Mouse (Mus musculus): ENCODE measurements around the gene Agk.

The Agk gene

DNA sequence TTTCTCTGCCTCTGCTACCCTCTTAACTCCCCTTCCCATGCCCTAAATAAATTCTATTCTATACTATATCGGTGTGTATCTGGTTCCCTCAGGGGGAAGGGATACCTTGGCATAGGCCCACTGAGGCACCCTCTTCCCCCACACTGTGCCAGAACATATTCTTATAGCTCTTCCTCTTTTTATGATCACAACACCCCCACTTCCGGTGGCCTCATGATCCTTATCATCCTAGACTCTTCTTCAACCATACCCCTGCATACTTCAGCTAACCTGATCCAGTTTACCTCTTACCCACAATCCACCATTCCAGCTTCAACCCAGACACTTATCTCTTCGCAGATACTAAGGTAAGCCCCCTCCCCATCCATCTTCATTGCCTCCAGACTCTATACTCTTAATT is 86.1 kb downstream of the Agk start:
- no peak for DNase-seq (ENCODE audit: low spot score in 2 of 2)

DNA sequence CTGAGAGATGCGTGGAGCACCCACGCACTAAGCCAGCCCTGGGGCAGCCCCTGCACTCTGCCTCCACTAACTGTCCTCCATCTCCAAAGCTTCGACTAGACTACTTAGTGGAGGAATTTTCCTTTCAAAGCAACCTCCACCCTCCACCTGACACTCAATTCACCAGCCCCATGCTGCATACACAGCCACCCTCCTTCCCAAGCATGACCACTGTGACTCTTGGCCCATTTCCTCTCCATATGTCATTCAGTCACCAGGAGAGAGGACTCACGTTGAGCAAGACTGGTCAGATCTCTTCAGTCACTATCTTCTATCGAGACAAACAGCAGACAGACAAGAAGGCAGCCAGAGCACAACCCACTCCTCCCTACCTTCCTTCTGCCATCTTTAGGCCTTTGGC is 88.1 kb downstream of the Agk start:
- no peak for DNase-seq (ENCODE audit: low spot score in 2 of 2)

DNA sequence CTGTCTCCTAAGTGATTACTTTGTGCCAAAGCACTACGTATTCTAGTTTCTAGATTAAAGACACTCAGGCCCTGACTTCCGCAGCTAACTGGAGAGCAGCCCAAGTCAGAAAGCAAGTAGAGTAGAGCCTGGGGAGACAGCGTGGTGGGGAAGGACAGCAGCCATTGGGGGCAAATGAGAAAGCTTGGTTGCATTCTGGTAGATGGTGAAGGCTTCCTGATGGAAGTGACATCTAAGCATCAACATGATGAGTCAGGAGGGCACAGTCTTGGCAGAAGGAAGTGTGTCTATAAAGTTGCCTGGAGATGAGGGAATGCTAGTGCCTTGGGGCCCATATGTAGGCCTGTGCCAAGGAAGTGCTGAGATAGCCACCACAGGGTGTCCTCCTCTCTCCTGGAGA is 88.6 kb downstream of the Agk start:
- DNase-seq (ENCODE audit: low spot score in 2 of 2) = no peak

DNA sequence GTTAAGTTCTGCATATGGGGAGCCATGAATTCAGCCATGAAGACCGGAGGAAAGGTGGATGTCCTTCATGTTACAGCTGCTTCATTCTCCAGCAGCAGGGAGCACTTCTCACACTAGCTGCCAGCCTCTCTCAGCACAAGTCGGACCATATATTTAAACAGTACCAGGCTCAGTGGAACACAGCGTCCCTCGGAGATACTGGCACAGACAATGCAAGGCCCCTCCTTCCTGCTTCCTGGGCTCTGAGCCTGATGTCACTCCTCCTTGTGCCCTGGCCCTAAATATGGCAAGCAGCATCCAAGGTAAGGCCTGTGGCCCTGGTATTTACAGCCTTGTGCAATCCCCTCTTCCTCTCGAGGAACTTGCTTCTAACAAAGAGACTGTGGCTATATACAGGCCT is 90.8 kb downstream of the Agk start:
- no peak for DNase-seq (ENCODE audit: low spot score in 2 of 2)

DNA sequence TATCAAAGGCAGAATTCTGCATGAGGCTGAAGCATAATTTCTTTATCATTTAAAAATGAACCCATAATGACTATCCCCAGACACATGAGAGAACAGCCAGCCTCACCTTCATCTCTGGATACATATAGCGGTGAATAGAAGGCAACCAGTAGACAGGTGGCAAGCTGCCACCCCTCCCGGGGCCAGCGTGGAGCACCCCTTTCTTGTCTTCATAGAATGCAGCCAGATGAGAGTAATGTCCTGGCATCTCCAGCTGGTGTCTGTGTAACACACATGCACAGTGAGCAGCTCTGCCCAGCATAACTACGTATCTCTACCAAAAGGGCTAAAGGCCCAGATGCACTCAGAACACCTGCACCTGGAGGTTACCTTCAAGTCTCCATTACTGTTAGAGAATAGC is 93.4 kb downstream of the Agk start:
- no peak for DNase-seq (ENCODE audit: low spot score in 2 of 2)

DNA sequence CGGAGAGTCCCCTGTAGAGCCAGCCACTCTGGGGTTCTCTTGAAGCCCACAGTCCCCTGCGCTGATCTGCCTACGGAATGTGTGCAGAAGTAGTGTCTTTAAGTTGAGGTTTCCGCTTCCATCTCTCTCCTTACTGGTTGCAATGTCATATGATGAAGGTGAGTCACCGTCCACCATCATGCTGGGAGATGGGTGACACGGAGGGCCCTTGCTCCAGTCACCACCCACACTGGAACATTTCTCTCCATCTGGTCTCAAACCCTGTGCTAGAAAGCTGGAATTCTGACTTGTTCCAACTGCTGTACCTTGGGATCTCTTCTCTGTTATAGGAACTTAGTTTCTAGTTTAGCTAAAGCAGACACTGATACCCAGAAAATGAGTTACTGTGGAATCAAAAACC is 96.1 kb downstream of the Agk start:
- DNase-seq (ENCODE audit: low spot score in 2 of 2) = no peak

DNA sequence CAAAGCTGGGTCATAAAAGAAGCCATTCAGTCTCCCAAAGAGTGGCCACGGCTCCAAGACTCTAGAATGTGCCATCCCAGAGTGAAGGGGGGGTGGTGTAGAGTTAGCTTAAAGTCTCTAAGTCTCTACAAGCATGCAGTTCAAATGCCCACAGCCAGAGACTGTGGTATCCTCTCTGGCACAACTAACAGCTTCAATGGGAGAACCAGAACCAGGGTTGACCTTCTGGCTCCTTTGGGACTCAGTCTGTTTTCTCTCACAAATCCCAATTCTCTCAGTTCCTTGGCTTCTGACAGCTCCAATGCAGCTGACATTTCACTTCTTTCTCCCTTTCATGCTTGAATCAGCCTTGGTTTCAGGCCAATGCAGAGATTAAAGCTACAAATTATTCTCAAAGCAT is 98.0 kb downstream of the Agk start:
- DNase-seq (ENCODE audit: low spot score in 2 of 2) = no peak

DNA sequence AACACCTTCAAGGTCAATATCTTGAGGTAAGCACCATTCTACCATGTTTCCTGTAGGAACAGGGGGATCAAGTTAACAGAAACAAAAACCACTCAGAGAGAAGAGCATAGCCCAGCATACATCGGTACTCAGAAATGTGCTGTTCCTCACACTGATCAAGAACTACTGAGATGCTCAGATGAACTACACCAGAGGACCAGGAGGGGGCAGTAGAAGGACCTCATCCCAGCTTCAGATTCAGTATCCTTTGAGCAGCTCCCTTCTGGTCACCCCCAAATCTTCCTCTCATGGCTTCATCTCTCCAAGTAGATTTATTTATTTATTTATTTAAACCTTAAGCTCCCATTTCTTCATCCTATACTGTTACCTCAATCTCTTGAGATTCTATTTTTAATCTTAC is 98.8 kb downstream of the Agk start:
- DNase-seq (ENCODE audit: low spot score in 2 of 2) = no peak

DNA sequence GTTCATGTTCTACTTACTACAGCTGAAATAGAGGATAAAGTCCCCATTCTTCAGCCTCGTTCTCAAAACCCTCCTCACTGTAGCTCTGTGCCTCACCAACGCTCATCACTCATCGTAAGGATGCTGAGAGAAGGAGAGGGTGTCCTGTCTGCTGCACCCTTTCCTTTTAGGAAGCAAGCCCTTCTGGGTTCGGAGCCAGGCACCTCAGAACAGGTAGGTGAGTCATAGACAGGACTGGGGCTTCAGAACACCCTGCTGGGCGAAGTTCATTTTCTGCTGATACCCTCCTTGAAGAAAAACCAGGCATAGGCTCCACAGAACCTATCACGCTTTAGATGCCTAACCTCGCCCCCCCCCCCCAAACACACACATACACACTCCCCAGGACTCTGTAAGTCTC is 102.5 kb downstream of the Agk start:
- DNase-seq (ENCODE audit: low spot score in 2 of 2) = no peak

DNA sequence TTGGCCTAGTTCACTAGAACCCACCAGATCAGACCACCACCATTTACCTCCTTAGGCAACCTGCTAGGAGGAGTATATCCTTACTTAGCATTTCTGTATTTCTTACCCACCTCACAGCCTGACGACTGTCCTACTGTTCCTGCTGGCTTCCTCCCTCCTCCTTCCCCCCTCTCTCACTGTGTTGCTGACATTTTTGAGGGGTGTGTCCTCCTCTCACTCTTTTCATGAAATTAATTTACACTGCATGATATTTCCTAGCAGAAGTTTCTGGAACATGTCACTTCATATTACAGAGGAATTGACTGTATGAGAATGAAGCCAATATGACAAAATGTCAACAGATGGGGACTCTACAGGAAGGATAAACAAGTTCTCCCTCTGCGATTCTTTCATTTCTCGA is 103.7 kb downstream of the Agk start:
- DNase-seq (ENCODE audit: low spot score in 2 of 2) = no peak

DNA sequence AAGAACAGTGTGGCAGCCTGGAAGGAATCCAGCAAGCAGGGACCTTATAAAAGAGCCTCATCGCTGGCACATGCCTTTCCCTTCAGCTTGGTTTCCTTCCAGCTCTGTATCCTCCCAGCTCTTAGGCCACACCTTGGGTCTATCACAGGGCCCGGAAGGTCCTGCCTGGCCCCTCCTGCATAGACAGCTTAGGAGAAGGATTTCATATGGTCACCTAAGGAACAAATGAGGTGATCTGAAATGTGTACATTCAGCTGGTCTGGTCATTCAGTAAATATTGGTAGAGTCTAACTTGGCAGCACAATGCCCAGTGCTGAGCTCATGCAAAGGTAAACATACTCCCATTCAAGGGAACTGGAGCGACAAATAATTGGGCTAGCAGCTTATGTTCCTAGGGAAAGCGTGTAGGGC is 104.6 kb downstream of the Agk start:
- DNase-seq (ENCODE audit: low spot score in 2 of 2) = no peak

DNA sequence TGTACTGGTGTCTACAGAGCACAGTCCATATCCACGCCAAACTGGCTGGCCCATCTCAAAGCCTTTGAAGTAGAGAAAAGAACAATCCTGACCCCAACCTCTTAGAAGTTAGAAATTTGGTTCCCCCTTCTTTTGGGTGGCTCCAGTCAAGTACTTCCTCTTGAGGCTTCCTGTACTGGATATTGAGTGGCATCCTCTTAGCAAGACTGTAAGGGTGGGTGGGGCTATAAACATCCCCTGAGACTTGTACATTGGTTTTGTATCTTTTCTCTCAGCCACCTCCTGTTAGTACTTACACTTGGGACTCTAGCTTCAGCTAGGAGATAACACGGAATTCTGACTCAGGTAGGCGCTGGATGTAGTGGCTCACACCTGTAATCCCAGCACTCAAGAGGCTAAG is 105.3 kb downstream of the Agk start:
- DNase-seq (ENCODE audit: low spot score in 2 of 2) = no peak

DNA sequence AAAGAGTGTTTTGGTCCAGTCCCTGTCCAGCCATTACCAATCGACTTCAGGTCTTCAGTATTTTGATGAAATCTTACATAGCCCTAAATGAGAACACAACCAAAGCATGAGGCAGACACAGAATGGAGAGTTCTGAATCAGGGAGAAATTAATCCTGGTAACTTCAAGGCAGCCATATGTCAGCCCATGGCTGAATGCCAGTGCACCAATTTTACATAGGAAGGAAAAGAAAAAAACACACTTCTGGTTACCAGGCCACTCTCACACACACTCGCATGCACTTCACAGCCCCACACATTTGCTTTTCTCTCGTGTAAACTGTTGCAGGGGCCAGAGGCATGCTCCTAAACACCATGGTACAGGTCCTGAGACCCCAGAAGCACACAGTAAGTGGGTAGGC is 105.9 kb downstream of the Agk start:
- no peak for DNase-seq (ENCODE audit: low spot score in 2 of 2)

DNA sequence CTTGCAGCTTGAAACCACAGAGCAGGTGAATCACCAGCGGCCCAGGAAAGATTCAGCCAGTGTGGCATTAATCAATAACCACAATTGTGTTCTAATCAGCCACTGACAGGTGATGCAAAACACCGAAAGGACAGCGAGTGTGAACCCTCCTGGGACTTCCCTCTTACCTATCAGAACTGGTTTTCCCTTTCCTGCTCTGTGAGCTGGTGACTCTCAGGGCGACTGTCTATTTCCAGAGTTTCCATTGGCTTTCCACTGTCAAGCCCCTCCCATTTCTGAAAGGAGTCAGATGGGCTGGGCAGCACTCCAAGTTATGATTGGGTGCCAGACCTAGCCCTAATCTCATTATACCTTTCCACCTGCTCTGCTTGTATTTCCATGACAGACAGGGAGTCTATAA is 106.4 kb downstream of the Agk start:
- no peak for DNase-seq (ENCODE audit: low spot score in 2 of 2)

DNA sequence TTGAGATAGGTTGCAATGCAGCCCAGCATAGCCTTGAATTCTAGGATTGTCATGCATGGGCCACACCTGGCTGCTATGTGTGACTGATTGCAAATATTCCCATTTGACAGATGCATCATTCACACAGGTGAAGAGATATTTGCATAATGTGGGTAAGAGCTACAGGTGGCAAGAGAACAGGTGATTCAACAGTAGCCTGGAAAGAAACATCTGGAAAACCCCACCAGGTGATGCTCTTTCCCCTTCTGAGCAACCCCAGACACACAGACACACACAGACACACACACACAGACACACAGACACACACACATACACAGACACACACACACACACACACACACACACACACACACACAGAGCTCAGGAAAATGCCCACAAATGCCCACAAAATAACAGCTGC is 106.8 kb downstream of the Agk start:
- DNase-seq (ENCODE audit: low spot score in 2 of 2) = no peak

DNA sequence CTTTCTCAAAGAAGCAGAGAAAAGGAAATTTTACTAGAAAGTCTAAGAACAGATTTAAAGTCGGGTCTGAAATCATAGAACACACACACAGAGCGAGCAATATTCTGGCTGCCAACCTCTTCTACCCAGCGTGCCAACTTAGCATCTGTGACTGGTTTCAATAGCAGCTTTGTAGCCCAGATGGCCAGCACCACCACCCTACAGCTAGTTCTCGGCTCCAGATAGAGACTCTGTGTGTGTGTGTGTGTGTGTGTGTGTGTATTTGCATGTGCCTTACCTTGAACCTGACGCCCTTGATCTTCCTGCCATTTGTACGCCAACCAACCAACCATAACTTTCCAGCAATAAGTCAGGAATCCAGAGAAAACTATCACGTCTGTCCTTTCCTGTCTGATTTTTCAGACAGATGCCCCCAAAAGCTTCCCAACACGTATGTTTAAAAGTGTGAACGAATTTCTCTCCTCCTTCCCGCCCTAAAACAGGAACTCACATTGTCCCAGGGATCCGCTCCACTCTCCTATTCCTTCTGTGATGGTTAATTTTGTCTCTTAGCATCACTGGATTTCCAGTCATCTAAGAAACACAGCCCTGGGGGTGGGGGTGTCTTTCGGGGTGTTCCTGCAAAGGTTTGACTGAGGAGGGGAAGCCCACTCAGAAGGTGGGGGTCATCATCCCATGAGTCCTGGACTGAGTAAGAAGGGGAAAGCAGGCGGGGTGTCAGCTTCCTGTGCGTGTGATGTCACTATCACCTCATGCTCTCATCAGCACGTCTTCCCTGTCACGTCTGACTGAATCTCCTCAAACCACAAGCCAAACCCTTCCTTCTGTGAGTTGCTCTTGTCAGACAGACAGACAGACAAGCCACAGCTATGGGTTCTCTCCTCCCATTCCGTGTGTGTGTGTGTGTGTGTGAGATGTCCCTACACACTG is 107.6 kb downstream of the Agk start:
- peak in 1 of 2 experiments; percentile 41 for DNase-seq (ENCODE audit: low spot score in 2 of 2)

DNA sequence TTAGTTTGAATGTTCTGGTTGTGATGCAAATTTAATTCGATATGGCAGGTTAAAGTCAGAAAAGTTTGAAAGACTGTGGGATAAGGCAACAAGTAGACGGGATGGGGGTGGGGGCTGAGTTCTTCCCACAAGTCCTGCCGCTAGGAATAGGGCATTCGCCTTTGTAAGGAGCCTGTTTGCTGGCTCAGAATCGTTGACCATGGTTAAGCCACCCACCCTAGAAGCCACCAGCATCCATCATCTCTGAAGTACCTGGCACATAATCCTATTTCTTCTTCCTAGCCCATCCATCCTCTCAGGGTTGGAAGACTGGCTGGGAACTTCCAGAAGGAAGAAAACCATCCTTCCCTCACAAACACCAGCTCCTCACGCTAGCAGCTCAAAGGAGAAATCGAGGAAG is 109.7 kb downstream of the Agk start:
- DNase-seq (ENCODE audit: low spot score in 2 of 2) = no peak

DNA sequence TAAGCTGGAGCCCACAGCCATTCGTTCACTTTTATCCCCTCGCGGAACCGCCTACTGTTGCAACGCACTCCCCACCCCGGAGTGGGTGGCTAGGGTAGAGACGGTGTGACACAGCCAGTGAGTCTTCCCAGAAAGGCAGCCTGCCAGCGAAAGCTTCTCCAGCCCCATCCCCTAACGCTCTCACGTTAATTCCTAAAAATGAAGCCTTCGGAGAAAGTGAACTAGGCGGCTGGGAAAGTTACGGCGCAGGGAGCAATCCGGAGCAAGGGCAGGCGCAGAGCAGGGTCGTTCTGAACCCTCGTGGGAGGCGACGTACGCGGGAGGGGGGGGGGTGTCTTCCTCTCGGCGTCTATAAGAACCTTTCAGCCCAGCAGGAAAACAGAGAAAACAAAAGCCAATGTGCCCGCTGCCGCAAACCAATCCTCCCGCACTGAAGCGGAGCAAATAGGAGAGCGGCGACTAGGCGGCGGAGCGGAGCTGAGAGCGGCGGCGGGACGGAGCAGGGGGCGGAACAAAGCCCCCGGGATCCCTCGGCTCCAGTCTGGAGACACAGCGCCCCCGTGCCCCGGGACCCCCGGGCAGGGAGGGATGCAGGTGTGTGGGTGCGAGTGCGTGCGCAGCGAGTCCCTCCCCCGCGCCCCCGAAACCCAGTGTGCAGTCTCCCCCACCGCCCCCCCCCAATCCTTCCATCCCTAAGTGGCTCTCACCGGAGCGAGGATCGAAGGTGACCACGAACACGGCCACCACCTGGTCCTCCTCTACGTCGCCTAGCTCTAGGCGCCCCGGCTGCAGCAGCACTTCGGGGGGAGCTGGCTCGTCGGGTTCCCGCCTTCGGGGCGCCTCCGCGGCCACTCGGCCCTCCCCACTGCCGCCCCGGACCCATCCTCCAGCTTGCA is 110.4 kb downstream of the Agk start:
- peak; percentile 38 to 48 for DNase-seq (ENCODE audit: low spot score in 2 of 2)

DNA sequence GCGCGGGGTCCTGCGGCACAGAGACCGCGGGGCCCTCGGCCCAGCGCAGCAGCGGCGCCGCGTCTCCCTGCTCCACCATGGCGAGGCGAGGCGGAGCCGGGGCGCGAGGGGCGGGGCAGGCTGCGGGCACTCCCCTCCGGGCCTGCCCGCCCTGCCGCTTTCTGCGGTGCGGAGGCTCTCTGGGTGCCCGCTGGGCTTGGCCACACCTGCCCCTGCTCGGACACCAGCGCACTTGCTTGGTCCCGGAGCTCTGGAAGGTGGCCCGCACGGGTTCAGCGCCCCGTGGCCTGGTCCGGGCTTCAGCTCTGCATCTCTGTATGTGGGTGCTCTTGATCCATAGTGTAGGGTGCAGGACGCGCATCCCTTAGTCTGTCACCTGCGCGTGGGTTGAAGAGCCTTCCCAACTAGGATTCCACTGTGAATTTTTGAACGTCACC is 111.1 kb downstream of the Agk start, which contains the start of gene E330009J07Rik:
TSS of gene E330009J07Rik (minus strand) at position 89 of the 437 bp plus-strand sequence.
- peak; percentile 65 to 74 for DNase-seq (ENCODE audit: low spot score in 2 of 2)

DNA sequence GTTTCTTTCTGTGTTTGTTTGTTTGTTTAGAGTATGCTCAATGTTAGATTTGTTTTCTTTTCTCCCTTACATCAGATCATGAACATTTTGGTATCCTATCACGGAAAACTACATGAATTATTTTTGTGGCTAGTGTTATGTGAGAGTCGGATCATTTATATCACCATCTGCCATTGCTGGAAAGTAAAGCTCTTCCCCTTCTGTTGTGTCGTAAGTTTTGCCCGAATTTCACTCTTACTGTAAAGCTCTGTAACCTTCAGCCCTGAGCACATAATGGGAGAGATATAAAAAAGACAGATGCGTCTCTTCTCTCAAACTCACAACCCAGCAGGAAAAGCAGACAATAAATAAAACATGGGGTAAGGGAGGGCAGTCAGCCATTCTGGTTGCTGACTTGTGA is 114.0 kb downstream of the Agk start, which contains the start of gene Wee2:
TSS of gene Wee2 (plus strand) at position 153 of the 400 bp plus-strand sequence.
- no peak for DNase-seq (ENCODE audit: low spot score in 2 of 2)

DNA sequence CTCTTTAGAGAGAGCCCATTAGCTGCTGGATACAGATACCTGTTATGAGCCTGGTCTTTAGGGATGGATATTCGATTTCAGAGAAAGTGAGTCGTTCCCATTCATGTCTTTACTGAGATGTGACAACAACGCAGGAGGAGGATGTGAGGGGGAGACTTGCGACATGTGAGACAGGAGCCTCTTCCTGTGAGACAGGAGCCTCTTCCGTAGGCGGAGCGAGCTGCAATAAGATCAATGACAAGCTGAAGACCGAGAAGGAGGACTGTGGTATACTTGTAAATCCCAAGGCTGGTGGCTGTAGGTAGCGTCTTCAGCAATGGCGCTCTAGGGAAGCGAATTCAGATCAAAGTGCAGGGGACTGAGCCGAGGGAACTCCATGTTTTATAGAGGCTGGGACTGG is 114.8 kb downstream of the Agk start:
- no peak for DNase-seq (ENCODE audit: low spot score in 2 of 2)

DNA sequence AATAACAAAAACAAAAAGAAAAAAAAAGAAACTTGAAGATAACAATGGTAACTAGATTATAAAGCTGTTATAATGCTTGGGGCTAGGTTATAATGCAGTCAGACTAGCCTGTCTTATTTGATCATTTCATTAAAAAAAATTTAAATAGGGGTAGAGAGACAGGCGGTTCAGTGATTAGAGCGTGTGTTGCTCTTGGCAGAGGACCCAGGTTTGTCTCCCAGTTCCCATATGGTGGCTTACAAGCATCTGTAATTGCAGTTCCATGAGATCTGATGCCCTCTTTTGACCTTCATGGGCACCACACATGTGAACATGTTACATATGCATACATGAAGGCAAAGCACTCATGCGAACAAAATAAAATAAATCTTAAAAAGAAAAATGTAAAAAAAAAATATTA is 116.3 kb downstream of the Agk start:
- no peak for DNase-seq (ENCODE audit: low spot score in 2 of 2)

DNA sequence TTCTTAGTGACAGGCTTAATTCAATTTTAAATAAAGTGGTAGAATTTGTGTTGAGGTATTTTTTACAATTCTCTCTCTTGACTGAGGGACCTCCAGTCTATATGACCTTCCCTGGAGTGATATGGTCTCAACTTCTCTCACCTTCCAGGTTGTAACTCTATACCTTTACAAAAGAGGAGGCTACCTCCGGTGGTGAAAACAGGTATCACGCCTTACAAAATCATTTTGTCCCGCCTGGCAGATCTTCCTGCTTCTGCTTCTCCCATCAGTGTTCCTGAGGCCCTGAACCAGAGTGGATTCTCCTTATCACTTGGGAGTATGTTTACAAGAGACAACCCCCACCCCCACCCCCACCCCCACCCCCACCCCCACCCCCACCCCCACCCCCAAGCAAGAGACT is 116.8 kb downstream of the Agk start:
- DNase-seq (ENCODE audit: low spot score in 2 of 2) = no peak

All from frontal cortex, postnatal 25 days (tissue).